Mouse (Mus musculus) embryonic fibroblast, embryonic 13.5 days (primary cell): ENCODE results near the gene Hmx1. TPM values are rescaled to one million over a fixed set of nuclear protein-coding genes. Genes with fewer than 3 reads are reported as not detected.

ENCODE experiments used
- H3K27ac ChIP-seq: 2 replicates; pipeline ENCODE4 v1.5.1; 2012; ENCODE audit warnings: low read length, control low read depth, inconsistent platforms; ENCODE audit not compliant: insufficient read depth
- H3K4me1 ChIP-seq: 2 replicates; pipeline ENCODE4 v1.6.1; 2011; ENCODE audit warnings: low read length; ENCODE audit not compliant: control insufficient read depth, insufficient read depth
- H3K4me3 ChIP-seq: 2 replicates; pipeline ENCODE4 v1.5.1; 2011; ENCODE audit warnings: mild to moderate bottlenecking, control low read depth, low read length; ENCODE audit not compliant: insufficient read depth
- CTCF ChIP-seq: IDR thresholded peaks from 2 replicates; pipeline ENCODE4 v1.5.1; 2011; ENCODE audit warnings: mild to moderate bottlenecking, control low read depth, low read length, moderate library complexity, borderline replicate concordance; ENCODE audit not compliant: insufficient read depth
- POLR2A ChIP-seq: IDR thresholded peaks from 2 replicates; pipeline ENCODE4 v1.6.1; 2011; ENCODE audit warnings: low read depth, mild to moderate bottlenecking, control low read depth, low read length, moderate library complexity
- polyA plus RNA-seq: library from polyadenylated mRNA; stranded (reverse); fragments of >200 nt; gene quantifications from 2 replicates; pipeline ENCODE4 v1.2.4, GENCODE M21; 2011; ENCODE audit warnings: low read depth; ENCODE audit not compliant: missing spikeins, insufficient read length

Hmx1 gene
- polyA plus RNA-seq, 1 experiment = 0.91 TPM

DNA sequence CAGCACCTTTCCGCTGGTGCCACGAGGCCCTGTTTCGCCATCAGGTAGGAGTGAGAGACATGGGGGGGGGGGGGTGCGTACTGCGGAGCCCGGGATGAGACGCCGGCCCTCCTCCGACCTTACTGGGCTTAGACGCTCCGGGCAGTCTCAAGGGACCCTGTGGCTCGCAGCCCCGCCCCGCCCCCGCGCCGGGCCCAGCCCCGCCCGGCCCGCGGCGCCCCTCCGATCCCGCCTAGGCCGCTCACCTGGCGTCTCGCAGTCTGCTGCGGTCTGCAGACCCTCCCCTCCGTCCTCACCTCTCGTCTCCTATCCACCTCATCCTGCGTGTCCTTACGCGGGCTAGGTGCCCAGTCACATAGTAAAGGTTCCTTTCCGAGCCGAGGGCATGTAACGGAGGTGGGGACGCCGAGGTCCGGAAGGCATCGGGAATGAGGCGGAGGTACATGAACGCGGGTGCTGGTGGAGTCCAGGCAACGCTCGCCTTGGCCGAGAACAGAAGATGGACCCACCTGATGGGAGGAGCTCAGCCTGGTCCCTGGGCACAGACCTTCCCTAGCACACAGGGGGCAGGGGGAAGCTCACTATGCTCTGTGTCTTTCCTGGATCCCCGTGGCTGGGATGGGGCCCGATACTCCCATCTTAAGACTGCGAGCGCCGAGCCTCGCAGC, 8.9 kb downstream of the Hmx1 start:
- H3K4me3 ChIP-seq = no peak overlapping the region
- H3K27ac ChIP-seq = no peak overlapping the region
- TF ChIP-seq POLR2A = no peak
- no peaks in the 10 kb centered on the region; the same call in 1 of the 2 replicates for H3K4me1 ChIP-seq

DNA sequence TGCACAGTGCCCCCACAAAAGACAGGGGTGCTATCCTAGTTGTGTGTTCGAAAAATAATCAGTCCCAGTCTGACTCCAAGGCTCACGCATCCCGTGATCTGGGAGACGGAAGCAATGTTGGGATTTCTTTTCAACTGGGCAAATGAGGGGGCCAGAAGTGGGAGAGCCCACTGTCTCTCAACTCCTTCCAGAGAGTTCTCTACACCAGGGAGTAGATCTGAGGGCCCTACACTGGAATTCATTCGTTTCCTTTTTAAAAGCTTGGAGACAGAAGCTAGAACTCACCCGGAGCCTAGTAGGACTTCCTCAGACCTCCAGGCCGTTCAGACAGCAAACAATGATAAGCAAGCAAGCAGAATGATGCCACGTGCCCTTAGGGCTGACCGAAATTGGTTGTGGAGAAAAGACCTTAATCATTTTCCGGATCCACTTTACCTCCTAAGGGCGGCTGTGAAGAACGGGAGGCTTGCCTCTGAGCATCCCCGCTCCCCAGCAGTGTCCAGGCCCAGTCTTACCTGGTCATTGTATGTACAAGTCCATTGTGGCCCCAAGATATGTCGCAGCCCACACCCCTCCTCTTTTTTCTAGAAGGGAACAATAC, 9.5 kb downstream of the Hmx1 start:
- TF ChIP-seq CTCF (no peak), POLR2A (no peak)
- Histone ChIP-seq H3K4me1 (no peaks in the 10 kb centered on the region; the same call in 1 of the 2 replicates), H3K27ac (no peak overlapping the region), H3K4me3 (no peak overlapping the region)

DNA sequence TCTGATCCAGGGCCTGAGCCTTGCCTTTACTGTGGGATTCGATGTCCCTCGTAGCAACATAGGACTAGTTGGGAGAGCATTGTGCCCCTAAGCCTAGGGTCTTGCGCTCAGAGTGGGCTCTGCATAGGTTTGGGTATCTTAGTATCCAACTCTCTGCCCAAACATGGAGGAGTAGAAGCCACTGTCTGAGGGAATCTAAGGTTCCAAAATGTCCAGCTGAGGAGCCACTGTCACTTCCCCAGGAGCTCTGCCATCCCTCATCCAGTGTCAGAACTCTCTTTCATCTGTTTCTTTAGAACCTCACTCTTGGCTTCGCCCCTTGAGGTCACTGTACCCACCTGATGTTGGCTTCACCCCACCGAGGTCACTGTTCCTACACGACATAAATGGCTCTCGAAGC, 10.2 kb downstream of the Hmx1 start:
- H3K27ac ChIP-seq = no peak overlapping the region
- no peaks in the 10 kb centered on the region; the same call in 1 of the 2 replicates for H3K4me1 ChIP-seq
- TF ChIP-seq CTCF (no peak), POLR2A (no peak)
- no peak overlapping the region for H3K4me3 ChIP-seq

DNA sequence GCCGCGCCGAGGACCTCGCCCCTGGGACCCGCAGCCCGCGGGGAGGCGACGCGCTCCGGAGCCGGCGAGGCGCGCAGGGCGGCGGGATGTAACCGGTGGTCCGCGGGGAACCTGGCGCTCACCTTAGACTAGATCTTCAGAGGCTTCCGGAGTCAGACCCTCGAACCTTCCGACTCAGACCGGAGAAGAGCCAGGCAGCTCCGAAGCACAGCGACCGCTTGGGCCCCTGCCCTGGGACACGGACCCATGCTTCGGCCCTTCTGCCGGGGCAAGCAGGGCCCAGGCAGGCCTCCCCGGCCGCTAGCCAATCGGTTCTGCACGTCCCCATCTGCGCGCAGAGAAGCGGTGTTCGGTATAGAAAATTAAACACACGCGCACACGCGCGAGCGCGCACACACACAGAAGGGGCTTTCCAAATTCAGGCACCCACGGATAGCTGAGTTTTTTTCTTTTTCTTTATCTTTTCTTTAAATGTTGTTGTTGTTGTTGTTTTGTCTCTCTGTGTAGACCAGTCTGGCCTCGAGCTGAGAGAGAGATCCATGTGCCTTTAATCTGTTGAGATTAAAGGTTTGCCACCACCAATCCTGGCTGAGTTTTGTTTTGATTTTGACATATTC, 10.9 kb downstream of the Hmx1 start:
- Histone ChIP-seq H3K4me3 (no peak overlapping the region), H3K27ac (no peak overlapping the region), H3K4me1 (no peaks in the 10 kb centered on the region; the same call in 1 of the 2 replicates)
- TF ChIP-seq POLR2A = no peak
- no peak for TF ChIP-seq CTCF

DNA sequence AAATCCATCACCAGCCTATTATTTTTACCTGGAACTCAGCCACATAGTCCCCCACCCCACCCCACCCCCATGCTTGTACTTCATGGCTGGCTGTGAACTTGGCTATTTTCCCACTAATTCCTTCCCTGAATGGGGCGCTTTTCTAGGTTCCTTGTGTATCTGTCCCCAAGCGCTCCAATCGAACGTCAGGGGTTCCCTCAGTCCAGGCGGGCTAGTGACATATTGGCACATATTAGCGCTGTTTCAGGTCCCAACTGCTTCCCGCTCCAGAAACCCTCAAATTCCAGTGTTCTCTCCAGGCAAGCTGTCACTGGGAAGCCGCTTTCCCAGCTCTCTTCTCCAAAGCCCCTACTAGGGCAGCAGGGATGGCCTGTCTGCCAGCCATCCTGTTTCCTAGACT, 12.3 kb downstream of the Hmx1 start:
- Histone ChIP-seq H3K4me1 (no peaks in the 10 kb centered on the region; the same call in 1 of the 2 replicates), H3K4me3 (no peak overlapping the region), H3K27ac (no peak overlapping the region)
- TF ChIP-seq CTCF (no peak), POLR2A (no peak)

DNA sequence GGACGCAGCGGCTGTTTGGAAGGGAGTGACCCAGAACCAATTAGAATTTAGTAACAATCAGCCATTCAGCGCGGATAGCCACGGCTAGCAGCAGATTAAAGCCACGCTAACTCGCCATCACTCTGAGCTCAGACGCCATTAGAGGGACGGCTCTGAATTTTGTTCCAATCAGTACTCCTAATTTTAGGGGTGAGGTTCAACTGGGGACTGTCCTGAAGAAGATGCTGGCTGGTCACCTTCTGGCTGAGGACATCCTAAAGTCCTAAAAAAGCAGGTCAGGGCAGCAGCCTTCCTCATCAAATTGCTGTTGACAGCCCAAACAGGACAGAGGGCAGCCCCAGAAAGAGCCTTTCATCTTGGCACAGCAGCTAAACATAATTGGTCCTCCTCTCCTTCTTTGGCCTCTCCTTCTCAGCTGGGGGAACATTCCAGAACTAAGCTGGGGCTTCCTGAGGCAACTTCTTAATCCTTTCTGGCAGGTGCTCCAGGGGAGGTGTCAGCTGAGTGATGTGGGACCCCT, 18.6 kb downstream of the Hmx1 start:
- H3K27ac ChIP-seq = no peak overlapping the region
- TF ChIP-seq CTCF = no peak
- no peak for TF ChIP-seq POLR2A
- H3K4me3 ChIP-seq = no peak overlapping the region
- no peaks in the 10 kb centered on the region; the same call in 1 of the 2 replicates for H3K4me1 ChIP-seq

DNA sequence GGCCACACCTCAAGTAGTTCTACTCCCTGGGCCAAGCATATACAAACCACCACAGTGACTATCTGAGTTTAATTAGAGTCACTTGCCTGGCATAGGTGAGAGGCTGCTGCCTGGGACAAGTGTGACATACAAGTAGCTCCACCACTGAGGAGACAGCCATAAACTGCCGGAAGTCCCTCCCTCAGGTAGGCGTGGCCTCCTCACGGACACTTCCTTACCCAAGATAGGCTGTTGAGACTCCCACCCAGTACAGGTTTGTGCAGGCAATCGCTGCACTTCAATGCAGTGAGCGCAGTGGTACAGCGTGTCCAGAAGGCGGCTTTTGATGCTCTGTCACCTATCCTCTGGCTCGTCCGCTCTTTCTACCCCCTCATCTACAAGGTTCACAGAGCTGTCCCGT, 22.1 kb downstream of the Hmx1 start:
- H3K27ac ChIP-seq = no peak overlapping the region
- no peaks in the 10 kb centered on the region for H3K4me1 ChIP-seq
- TF ChIP-seq CTCF (no peak), POLR2A (no peak)
- H3K4me3 ChIP-seq = no peak overlapping the region

DNA sequence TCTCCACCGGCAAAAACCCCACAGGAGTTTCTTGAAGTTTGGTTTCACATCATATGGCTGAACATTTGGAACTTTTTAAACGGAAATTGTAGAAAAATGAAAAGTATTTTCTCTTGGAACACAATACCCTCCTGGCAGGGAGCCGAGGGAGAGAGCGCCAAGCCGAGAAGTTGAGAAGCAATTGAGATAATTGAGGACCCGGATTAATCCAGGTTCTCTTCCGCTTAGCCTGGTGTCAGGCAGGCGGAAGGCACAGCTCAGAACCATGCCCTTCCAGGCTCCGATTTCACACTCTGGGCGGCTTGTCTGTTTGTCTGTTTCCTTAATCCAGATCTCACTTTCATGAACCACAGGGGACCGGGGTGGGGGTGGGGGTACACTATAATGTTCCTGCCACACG, 23.9 kb downstream of the Hmx1 start:
- H3K4me1 ChIP-seq = no peaks in the 10 kb centered on the region
- no peak overlapping the region for H3K4me3 ChIP-seq
- H3K27ac ChIP-seq = no peak overlapping the region
- TF ChIP-seq POLR2A (no peak), CTCF (no peak)

DNA sequence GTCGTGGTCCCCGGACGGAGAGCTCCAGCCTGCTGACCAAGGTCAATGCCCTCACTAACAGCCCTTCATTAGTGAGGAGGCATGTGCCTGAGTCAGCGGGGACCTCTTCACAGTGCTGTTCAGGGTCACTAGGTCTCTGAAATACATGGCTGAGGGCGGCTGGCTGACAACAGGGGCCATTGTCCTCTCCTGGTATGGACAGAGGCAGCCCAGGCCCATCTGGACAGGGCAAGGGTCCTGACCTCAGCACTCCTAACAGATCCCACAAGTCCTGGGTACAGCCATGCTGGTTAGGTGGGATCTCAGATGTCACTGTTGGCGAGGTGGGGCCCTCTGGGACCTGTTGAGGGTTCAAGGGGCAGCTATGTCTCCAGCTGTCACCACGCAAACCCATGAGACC, 28.8 kb downstream of the Hmx1 start:
- TF ChIP-seq POLR2A (no peak), CTCF (no peak)
- no peak overlapping the region for H3K27ac ChIP-seq
- no peaks in the 10 kb centered on the region for H3K4me1 ChIP-seq
- no peak overlapping the region for H3K4me3 ChIP-seq

DNA sequence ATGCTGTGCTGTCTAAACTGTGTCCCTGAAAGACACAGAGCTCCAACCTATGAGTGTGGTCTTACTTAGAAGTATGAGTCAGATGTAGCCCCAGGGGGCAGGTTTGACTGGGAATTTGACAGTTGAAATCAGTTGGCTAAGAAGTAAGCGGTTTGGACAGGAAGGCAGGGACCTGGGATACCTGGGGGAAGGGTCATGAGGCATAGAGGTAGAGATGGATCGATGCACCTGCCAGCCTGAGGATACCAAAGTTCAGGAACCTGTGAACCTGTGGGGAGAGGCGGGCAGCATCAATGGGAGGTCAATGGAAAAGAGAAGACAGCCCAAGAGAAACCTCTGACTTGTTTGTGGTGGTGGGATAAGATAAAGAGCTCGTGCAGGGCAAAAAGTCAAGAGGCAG, 32.7 kb downstream of the Hmx1 start:
- Histone ChIP-seq H3K4me3 (no peak overlapping the region), H3K4me1 (no peaks in the 10 kb centered on the region), H3K27ac (no peak overlapping the region)
- TF ChIP-seq POLR2A = no peak
- TF ChIP-seq CTCF = no peak
